Mouse (Mus musculus) layer of hippocampus, adult 2 months (tissue): Measurements from ENCODE around the gene Il1b. TPM values are rescaled to one million over a fixed set of nuclear protein-coding genes. Genes with fewer than 3 reads are reported as not detected.

Source experiments
- DNase-seq, 2 experiments: peaks; one replicate each; pipeline ENCODE4 v3.0.0; 2022; ENCODE audit warnings: low spot score in 2 of 2
- H3K27ac ChIP-seq: fragments of 200-600 bp; 2 replicates; pipeline ENCODE4 v1.8.1; 2022
- H3K4me3 ChIP-seq: fragments of 200-600 bp; 2 replicates; pipeline ENCODE4 v1.8.1; 2022; ENCODE audit warnings: mild to moderate bottlenecking
- CTCF ChIP-seq: fragments of 200-600 bp; conservative IDR thresholded peaks from 2 replicates; pipeline ENCODE4 v1.8.1; 2022; ENCODE audit warnings: antibody characterized with exemption, mild to moderate bottlenecking, moderate library complexity
- total RNA-seq, 2 experiments: library from RNA; stranded (reverse); gene quantifications; 2 replicates each; pipeline ENCODE4 v1.2.3; 2021

Il1b gene
- total RNA-seq, 2 experiments from 2014 or later: not detected

GRCm38 (mm10) chr2:129360197-129360596, 10.7 kb downstream of the Il1b start:
- DNase-seq: peak; percentile 15 to 67
- no peak for TF ChIP-seq CTCF
- Histone ChIP-seq H3K27ac (peak overlapping the region; percentile 78), H3K4me3 (no peak overlapping the region)

DNA sequence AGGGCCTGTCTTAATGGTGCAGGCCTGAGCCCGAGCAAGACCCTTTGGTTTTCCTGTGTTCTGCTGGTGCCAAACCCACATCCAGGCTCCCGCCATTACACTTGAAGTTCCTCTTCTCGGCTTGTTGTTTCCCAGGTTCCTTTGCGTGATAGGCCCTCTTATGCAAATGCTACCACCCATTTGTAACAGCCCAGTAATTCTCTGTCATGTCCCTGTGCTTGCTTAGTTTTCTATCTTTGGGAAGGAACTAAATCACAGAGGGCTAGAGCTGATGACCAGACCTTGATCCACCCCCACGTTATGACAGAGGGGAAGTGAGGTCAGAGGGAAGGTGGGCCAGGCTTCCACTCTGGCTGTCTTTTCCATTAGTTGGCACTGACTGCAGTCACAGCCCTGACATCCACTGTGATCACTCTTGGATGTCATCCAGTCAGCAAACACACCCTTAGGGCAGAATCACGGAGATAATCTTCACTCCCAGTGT, 32.8 kb downstream of the Il1b start:
- DNase-seq: no peak
- H3K4me3 ChIP-seq: no peak overlapping the region
- no peak overlapping the region for H3K27ac ChIP-seq
- no peak for TF ChIP-seq CTCF

DNA sequence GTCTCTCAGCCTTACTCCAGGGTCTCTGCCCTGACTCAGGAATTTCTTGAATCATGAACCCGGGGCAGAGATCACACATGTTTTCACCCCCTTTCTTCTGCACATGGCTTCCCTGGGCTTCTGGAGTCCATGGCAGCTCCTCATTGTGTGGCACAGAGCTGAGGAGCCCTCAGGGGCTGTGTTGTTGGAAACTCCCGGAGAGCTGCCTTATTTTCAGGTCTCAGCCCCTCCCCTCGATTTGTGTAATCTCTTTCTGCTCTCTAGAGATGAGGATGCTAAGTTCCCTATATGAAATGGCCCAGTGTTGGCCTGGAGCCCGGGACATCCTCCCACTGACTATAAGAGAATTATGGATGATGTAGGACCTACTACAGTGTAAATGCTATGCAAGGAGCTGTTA, 37.5 kb downstream of the Il1b start:
- Histone ChIP-seq H3K27ac (no peak overlapping the region), H3K4me3 (no peak overlapping the region)
- no peak for TF ChIP-seq CTCF

DNA sequence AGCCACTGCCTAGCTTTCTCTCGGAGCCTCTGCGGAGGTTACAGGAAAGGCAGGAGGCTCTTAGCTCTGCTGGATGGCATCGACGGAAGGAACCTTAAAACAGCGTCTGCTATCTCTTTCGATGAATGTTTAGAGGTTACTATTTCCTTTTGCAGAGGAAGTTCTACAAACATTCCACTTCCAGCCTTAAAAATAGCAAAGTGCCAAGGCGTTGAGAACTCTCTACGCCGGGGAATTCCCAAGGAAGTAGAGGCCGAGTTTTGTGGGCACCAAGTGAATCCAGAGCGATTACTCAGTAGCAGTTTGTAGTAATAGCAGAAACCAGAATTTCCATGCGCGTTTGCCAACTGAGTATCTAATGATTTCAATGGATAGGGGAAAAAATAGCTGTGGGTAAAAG, 40.4 kb downstream of the Il1b start:
- DNase-seq: no peak
- H3K27ac ChIP-seq: no peak overlapping the region
- no peak overlapping the region for H3K4me3 ChIP-seq
- TF ChIP-seq CTCF: no peak

More for the DNA sequence above, 37.5 kb downstream of the Il1b start:
- no peak for DNase-seq

DNA sequence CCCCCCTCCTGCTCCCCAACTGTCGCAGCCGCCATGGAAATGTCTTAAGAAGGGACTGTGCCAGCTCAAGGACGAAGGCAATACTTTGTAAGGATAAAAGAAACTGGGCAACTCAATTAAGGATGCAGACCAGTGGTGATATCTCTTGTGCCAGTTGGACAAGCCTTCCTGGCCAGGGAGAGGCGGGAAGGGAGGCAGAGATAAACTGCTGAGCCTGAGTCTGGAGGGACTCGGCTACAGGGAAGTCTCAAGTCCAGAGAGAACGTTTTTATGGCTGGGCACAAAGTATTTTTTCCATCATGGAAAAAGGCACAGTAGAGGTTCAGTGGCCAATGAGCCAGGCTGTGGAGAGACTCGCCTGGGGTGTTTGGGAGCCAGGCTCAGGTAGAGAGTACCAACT, 40.9 kb downstream of the Il1b start:
- H3K27ac ChIP-seq: no peak overlapping the region
- no peak for DNase-seq
- TF ChIP-seq CTCF: no peak
- no peak overlapping the region for H3K4me3 ChIP-seq

DNA sequence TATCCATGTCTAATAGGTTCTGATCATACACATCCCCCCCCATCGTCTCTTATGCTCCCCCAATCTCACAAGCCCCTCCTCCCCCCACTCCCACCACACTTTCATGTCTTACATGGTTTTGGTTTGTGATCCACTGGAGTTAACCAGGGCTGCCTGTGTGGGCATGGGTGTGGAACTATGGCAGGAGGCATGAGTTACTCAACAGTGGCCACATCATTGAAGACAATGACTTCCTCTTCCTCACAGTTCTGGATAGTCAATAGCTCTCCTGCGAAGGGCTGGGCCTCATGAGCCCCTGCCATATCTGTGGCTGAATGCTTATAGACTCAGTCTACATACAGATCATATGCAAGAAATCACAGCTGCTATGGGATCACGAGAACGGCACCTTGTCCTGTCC, 42.7 kb downstream of the Il1b start:
- no peak for TF ChIP-seq CTCF
- H3K27ac ChIP-seq: no peak overlapping the region
- H3K4me3 ChIP-seq: no peak overlapping the region
- DNase-seq: no peak

- H3K4me3 ChIP-seq: no peak overlapping the region
- H3K27ac ChIP-seq: no peak overlapping the region
- TF ChIP-seq CTCF: no peak
- no peak for DNase-seq
Observed at GRCm38 (mm10) chr2:129324216-129324615, 46.7 kb downstream of the Il1b start.

- no peak for DNase-seq
- H3K27ac ChIP-seq: no peak overlapping the region
Observed at GRCm38 (mm10) chr2:129322117-129322635, 48.8 kb downstream of the Il1b start.

GRCm38 (mm10) chr2:129320033-129320605, 50.8 kb downstream of the Il1b start:
- no peak overlapping the region for H3K4me3 ChIP-seq
- peak in 1 of 2 experiments; percentile 32 for DNase-seq
- no peak for TF ChIP-seq CTCF
- H3K27ac ChIP-seq: no peak overlapping the region

More at GRCm38 (mm10) chr2:129322117-129322635, 48.8 kb downstream of the Il1b start:
- no peak for TF ChIP-seq CTCF
- H3K4me3 ChIP-seq: no peak overlapping the region

DNA sequence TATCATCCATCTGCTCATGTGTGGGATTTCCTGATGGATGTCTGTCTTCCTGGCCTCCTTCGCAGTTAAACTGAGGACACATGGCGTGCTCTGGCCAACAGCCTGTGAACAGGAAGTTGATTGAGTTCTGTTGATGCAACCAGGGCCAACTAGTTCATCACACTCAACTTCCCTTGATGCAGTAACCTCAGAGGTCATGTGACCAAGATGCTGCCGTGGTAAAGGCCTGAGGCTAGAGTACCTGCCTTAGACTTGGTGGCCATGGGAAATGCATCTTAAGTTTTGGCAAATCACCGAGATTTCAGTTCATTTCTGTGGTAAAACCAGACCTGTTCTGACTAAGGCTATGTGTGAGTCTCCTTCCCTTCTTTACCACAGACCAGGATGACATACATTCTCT, 55.1 kb downstream of the Il1b start:
- DNase-seq: no peak
- H3K27ac ChIP-seq: no peak overlapping the region
- TF ChIP-seq CTCF: no peak
- no peak overlapping the region for H3K4me3 ChIP-seq

- DNase-seq: no peak
- H3K4me3 ChIP-seq: no peak overlapping the region
- no peak overlapping the region for H3K27ac ChIP-seq
- no peak for TF ChIP-seq CTCF
Observed at GRCm38 (mm10) chr2:129314880-129315279, 56.1 kb downstream of the Il1b start.

Other genes starting within 250 kb of the Il1b start
- 10 to 100 TPM; 12.1 to 14.1 TPM for gene Chchd5, start 241.4 kb downstream of the Il1b start, total RNA-seq
- 100 to 1,000 TPM; 110 to 124 TPM for gene Slc20a1, start 172.4 kb downstream of the Il1b start, total RNA-seq
- under 1 TPM; 0.44 to 0.64 TPM for gene Ckap2l, start 73.9 kb downstream of the Il1b start, total RNA-seq
- under 1 TPM; 0.59 to 0.61 TPM for gene Il1a, start 61.2 kb downstream of the Il1b start, total RNA-seq
- gene F830045P16Rik, start 165.5 kb upstream of the Il1b start, total RNA-seq: under 1 TPM; 0.38 to 0.54 TPM
- gene Sirpa, start 221.7 kb upstream of the Il1b start, total RNA-seq: 100 to 1,000 TPM; 279 to 289 TPM